Mouse (Mus musculus): ENCODE data around the gene Zdhhc14.

Gene Zdhhc14

GRCm38 (mm10) chr17:5554573-5554972 lies 62.2 kb downstream of the Zdhhc14 start:
- no peak for DNase-seq (ENCODE audit: low spot score)

- no peak for DNase-seq (ENCODE audit: low spot score)
These were observed 64.2 kb downstream of the Zdhhc14 start for GRCm38 (mm10) chr17:5556568-5556967.

- no peak for DNase-seq (ENCODE audit: low spot score)
These were observed 67.9 kb downstream of the Zdhhc14 start for GRCm38 (mm10) chr17:5560212-5560611.

- DNase-seq (ENCODE audit: low spot score), result no peak
These were observed 70.8 kb downstream of the Zdhhc14 start for GRCm38 (mm10) chr17:5563108-5563507.

GRCm38 (mm10) chr17:5566006-5566405 lies 73.6 kb downstream of the Zdhhc14 start:
- peak; percentile 48 for DNase-seq (ENCODE audit: low spot score)

GRCm38 (mm10) chr17:5567943-5568342 lies 75.6 kb downstream of the Zdhhc14 start:
- no peak for DNase-seq (ENCODE audit: low spot score)

GRCm38 (mm10) chr17:5569131-5570030 lies 77.0 kb downstream of the Zdhhc14 start:
- DNase-seq (ENCODE audit: low spot score), result peak; percentile 22

- no peak for DNase-seq (ENCODE audit: low spot score)
These were observed 79.9 kb downstream of the Zdhhc14 start for GRCm38 (mm10) chr17:5572096-5572730.

GRCm38 (mm10) chr17:5572745-5573420 lies 80.5 kb downstream of the Zdhhc14 start:
- peak; percentile 30 for DNase-seq (ENCODE audit: low spot score)

GRCm38 (mm10) chr17:5574672-5575071 lies 82.3 kb downstream of the Zdhhc14 start:
- peak; percentile 68 for DNase-seq (ENCODE audit: low spot score)

GRCm38 (mm10) chr17:5575518-5575917 lies 83.2 kb downstream of the Zdhhc14 start:
- peak; percentile 39 for DNase-seq (ENCODE audit: low spot score)

- no peak for DNase-seq (ENCODE audit: low spot score)
These were observed 89.9 kb downstream of the Zdhhc14 start for GRCm38 (mm10) chr17:5582232-5582631.

GRCm38 (mm10) chr17:5582937-5583336 lies 90.6 kb downstream of the Zdhhc14 start:
- DNase-seq (ENCODE audit: low spot score), result no peak

GRCm38 (mm10) chr17:5583472-5584145 lies 91.3 kb downstream of the Zdhhc14 start:
- no peak for DNase-seq (ENCODE audit: low spot score)

GRCm38 (mm10) chr17:5591604-5592209 lies 99.3 kb downstream of the Zdhhc14 start:
- no peak for DNase-seq (ENCODE audit: low spot score)

GRCm38 (mm10) chr17:5593071-5593470 lies 100.7 kb downstream of the Zdhhc14 start:
- no peak for DNase-seq (ENCODE audit: low spot score)

- no peak for DNase-seq (ENCODE audit: low spot score)
These were observed 102.7 kb downstream of the Zdhhc14 start for GRCm38 (mm10) chr17:5595068-5595467.

- no peak for DNase-seq (ENCODE audit: low spot score)
These were observed 104.1 kb downstream of the Zdhhc14 start for GRCm38 (mm10) chr17:5596490-5596889.

- no peak for DNase-seq (ENCODE audit: low spot score)
These were observed 106.6 kb downstream of the Zdhhc14 start for GRCm38 (mm10) chr17:5598999-5599398.

- no peak for DNase-seq (ENCODE audit: low spot score)
These were observed 108.2 kb downstream of the Zdhhc14 start for GRCm38 (mm10) chr17:5600505-5601027.

- DNase-seq (ENCODE audit: low spot score), result no peak
These were observed 109.6 kb downstream of the Zdhhc14 start for GRCm38 (mm10) chr17:5601953-5602352.

Measured in urinary bladder, postnatal 14 days (tissue).